Mouse (Mus musculus) embryonic fibroblast, embryonic 13.5 days (primary cell): ENCODE results near the gene Arpc1b. TPM values are rescaled to one million over a fixed set of nuclear protein-coding genes. Genes with fewer than 3 reads are reported as not detected.
"Not testable (repeated sequence)": the region's sequence is repeated elsewhere in the genome, so short reads cannot be mapped to it uniquely, and the experiment has no call there.

Experiments used
- H3K27ac ChIP-seq: 2 replicates; pipeline ENCODE4 v1.5.1; 2012; ENCODE audit warnings: low read length, control low read depth, inconsistent platforms; ENCODE audit not compliant: insufficient read depth
- H3K4me1 ChIP-seq: 2 replicates; pipeline ENCODE4 v1.6.1; 2011; ENCODE audit warnings: low read length; ENCODE audit not compliant: control insufficient read depth, insufficient read depth
- H3K4me3 ChIP-seq: 2 replicates; pipeline ENCODE4 v1.5.1; 2011; ENCODE audit warnings: mild to moderate bottlenecking, control low read depth, low read length; ENCODE audit not compliant: insufficient read depth
- CTCF ChIP-seq: IDR thresholded peaks from 2 replicates; pipeline ENCODE4 v1.5.1; 2011; ENCODE audit warnings: mild to moderate bottlenecking, control low read depth, low read length, moderate library complexity, borderline replicate concordance; ENCODE audit not compliant: insufficient read depth
- POLR2A ChIP-seq: IDR thresholded peaks from 2 replicates; pipeline ENCODE4 v1.6.1; 2011; ENCODE audit warnings: low read depth, mild to moderate bottlenecking, control low read depth, low read length, moderate library complexity
- polyA plus RNA-seq: library from polyadenylated mRNA; stranded (reverse); fragments of >200 nt; gene quantifications from 2 replicates; pipeline ENCODE4 v1.2.4, GENCODE M21; 2011; ENCODE audit warnings: low read depth; ENCODE audit not compliant: missing spikeins, insufficient read length

The Arpc1b gene
- 328 and 384 TPM in 2 replicates for polyA plus RNA-seq

DNA sequence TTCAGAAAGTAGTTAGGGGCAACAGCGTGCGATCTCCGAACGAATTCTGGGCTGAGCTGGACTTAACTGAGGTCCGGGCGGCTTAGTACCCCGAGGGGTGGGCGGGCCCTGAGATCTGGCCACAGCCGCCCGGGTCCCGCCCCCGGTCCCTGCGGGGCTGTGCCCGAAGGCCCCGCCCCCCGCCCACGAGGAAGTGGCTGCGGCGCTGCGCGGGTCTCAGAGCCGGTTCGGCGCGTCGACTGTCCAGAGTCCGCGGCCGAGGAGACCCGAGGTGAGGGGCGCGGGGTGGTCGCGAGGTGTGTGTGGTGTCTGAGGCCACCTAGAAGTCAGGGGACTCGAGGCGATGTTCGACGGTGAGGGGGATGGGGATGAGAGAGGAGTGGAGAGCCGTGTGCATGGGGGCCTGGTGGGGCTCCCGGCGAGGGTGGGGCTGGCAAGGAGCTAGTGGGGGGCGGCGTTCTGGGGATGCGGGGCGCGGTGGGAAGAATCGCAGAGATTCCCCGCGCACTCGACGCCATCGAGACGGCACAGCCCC lies at the start of gene Arpc1b:
Gene Arpc1b, plus strand, starts transcription at position 145 of the 535 bp plus-strand sequence.
- peak within 1 kb of the TSS; percentile 56 for H3K27ac ChIP-seq
- H3K4me1 ChIP-seq: no peaks in the 10 kb centered on the region
- peak within 1 kb of the TSS; percentile 92 for H3K4me3 ChIP-seq
- TF ChIP-seq CTCF (no peak), POLR2A (peak; percentile 94)

- Histone ChIP-seq H3K4me3 (no peak overlapping the region), H3K4me1 (no peaks in the 10 kb centered on the region), H3K27ac (no peak overlapping the region)
- no peak for TF ChIP-seq CTCF
- no peak for TF ChIP-seq POLR2A
Observed at GRCm38 (mm10) chr5:145064765-145065340, 49.2 kb upstream of the Arpc1b start.

- H3K27ac ChIP-seq: no peak overlapping the region
- H3K4me3 ChIP-seq: no peak overlapping the region
- TF ChIP-seq CTCF: no peak
- TF ChIP-seq POLR2A: no peak
- no peaks in the 10 kb centered on the region for H3K4me1 ChIP-seq
Observed at GRCm38 (mm10) chr5:145068863-145069262, 45.2 kb upstream of the Arpc1b start.

DNA sequence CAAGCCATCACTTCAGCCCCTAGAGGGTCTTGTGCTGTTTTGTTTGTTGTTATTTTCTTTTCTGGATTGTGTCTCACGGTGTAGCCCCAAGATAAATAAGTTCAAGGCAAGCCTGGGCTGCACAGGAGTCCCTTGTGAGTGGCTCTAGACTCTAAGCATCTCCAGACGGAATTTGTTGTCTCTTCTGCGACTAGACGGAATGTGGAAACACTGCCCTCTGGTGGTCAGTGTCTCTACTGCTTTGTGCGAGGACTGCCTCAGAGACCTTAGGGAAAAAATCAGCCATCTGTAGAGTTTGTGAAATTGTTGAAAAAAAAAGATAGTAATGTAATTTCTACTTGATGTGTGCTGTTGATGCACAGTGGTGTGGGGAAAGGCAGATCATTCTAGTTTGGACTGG lies 44.3 kb upstream of the Arpc1b start:
- Histone ChIP-seq H3K27ac (no peak overlapping the region), H3K4me1 (no peaks in the 10 kb centered on the region), H3K4me3 (no peak overlapping the region)
- no peak for TF ChIP-seq POLR2A
- peak; percentile 73; the same call in 1 of the 2 replicates for TF ChIP-seq CTCF

DNA sequence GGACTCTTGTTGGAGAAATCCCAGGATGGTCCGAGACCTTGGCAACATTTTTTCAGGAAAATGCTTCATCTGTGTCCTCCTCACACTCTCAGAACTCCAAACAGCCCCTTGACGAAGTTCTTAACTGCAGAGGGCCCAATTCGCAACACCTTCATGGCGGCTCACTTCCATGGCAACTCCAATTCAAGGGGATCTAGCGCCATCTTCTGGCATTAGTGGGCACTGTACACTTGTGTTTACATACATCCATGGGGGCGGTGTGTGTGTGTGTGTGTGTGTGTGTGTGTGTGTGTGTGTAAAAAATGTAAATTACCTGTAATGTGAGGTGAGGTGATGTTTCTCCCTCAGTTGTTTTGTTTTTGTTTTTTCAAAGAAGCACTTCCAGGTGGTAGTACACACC lies 42.7 kb upstream of the Arpc1b start:
- no peak overlapping the region for H3K4me3 ChIP-seq
- TF ChIP-seq POLR2A: no peak
- TF ChIP-seq CTCF: no peak
- H3K27ac ChIP-seq: no peak overlapping the region
- no peaks in the 10 kb centered on the region for H3K4me1 ChIP-seq

GRCm38 (mm10) chr5:145075081-145075480 lies 38.9 kb upstream of the Arpc1b start:
- Histone ChIP-seq H3K27ac (no peak overlapping the region), H3K4me3 (no peak overlapping the region), H3K4me1 (no peaks in the 10 kb centered on the region)
- TF ChIP-seq CTCF (no peak), POLR2A (no peak)

DNA sequence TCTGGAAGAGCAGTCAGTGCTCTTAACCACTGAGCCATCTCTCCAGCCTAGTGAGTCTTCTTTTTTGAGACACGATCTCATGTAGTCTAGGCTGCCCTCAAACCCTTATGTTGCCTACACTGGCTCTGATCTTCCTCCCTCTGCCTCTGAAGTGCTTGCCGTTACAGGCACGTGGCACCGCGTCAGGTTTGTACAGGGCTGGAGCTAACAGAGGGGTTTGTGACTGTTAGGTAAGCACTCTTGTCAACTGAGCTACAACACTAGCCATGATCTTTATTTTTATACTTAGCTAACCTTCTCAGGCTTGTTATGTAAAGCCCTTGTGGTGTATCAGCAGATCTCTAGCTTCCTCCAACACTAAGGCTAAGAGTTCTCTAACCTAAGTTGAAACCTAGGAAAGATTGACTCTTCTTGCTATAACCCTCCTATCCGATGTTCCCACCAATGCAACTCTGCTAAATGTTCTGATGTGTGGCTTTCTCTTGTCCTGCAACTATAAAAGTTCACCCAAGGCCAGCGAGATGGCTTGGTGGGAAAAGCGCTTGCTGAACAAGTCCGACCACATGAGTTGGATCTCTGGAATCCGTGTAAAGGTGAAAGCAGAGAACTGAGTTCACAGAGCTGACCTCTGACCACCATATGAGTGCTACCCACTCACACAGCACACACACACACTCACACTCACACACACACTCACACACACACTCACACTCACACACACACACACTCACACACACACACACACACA lies 32.0 kb upstream of the Arpc1b start:
- TF ChIP-seq CTCF: no peak
- TF ChIP-seq POLR2A: no peak
- no peak overlapping the region for H3K27ac ChIP-seq
- no peak overlapping the region for H3K4me3 ChIP-seq

GRCm38 (mm10) chr5:145083201-145083600 lies 30.8 kb upstream of the Arpc1b start:
- not testable (repeated sequence) for H3K4me1 ChIP-seq, H3K27ac ChIP-seq
- peak overlapping the region; percentile 41 for H3K4me3 ChIP-seq

More for the DNA sequence above, 32.0 kb upstream of the Arpc1b start:
- H3K4me1 ChIP-seq: no peaks in the 10 kb centered on the region

- TF ChIP-seq POLR2A: peak; percentile 97
- no peak for TF ChIP-seq CTCF
- Histone ChIP-seq H3K4me3 (peak within 1 kb of the TSS; percentile 84), H3K4me1 (no peaks in the 10 kb centered on the region), H3K27ac (no peak within 1 kb of the TSS)
Observed at GRCm38 (mm10) chr5:145083632-145084451, 30.2 kb upstream of the Arpc1b start, which contains the start of the genes Arpc1a and Kpna7. Gene Arpc1a (plus strand): TSS chr5:145083830. Gene Kpna7 (minus strand): TSS chr5:145084030.
